Mouse (Mus musculus) erythroblast, embryonic 14.5 days (primary cell): ENCODE data around the gene Adar.

Source experiments
- GATA1 ChIP-seq: IDR thresholded peaks from 2 replicates; pipeline ENCODE4 v1.6.1; 2012; ENCODE audit warnings: low read length, inconsistent platforms, mixed read lengths
- TAL1 ChIP-seq: IDR thresholded peaks from 3 replicates; pipeline ENCODE4 v1.6.1; 2012; ENCODE audit warnings: low read length, inconsistent platforms, mixed read lengths

- TF ChIP-seq TAL1: no peak
- TF ChIP-seq GATA1: no peak
Observed at GRCm38 (mm10) chr3:89773740-89774211, 59.0 kb downstream of the Adar start.
